Mouse (Mus musculus) adrenal gland, adult 10 weeks (tissue): Measurements from ENCODE around the gene Dtx1. TPM values are rescaled to one million over a fixed set of nuclear protein-coding genes. Genes with fewer than 3 reads are reported as not detected.

Experiments
- polyA plus RNA-seq: library from polyadenylated mRNA; stranded (reverse); fragments of 350-450 nt; fragmentation: Illumina TruSeq; extraction: RNeasy Lipid Tissue Mini Kit (QIAGEN cat#74804); gene quantifications from one replicate; pipeline ENCODE4 v1.2.3, GENCODE M21; 2014; ENCODE audit warnings: low read depth, low replicate concordance

Gene Dtx1
- polyA plus RNA-seq = 0.52 TPM

DNA sequence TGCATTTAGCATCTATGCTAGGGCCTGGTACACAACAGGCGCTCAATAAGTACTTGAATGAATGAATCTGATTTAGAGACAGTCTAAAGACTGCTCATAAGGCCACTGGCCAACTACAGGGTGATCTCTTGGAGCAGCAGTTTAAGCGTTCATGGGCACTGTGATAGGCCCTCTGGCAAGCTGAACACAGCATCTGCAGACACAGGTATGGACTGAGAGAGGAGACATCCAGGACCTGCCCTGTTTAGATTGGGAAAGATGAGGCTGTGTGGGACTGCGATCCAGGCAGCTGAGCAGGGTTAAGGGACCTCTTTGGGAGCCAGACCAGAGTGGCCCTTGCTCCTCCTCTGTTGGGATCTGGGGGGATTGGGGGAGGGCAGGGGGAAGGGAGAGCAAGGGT is at the start of gene Dtx1:
Dtx1 (minus strand) TSS at position 101 of the 400 bp plus-strand sequence.

DNA sequence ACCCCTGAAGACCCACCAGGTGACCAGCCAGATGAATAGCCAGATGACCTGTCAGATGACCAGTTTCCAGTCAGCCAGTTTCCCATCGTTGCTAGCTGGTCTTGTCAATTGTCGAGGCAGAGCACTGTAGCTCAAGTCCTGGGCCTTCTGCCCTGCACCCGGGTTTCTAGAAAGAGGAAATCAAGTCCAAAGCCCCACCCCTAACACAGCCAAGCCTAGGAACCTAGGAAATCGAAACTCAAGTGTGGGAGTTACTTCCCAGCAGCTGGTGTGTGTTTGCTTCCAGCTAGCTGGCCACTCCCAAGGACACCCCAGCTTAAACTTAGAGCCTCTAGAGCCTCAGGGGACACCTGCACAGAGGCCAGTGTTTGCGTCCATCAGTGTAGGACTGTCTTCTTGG is 38.0 kb upstream of the Dtx1 start, which contains the start of gene Oas2:
Oas2 (minus strand) TSS at position 166 of the 400 bp plus-strand sequence.

DNA sequence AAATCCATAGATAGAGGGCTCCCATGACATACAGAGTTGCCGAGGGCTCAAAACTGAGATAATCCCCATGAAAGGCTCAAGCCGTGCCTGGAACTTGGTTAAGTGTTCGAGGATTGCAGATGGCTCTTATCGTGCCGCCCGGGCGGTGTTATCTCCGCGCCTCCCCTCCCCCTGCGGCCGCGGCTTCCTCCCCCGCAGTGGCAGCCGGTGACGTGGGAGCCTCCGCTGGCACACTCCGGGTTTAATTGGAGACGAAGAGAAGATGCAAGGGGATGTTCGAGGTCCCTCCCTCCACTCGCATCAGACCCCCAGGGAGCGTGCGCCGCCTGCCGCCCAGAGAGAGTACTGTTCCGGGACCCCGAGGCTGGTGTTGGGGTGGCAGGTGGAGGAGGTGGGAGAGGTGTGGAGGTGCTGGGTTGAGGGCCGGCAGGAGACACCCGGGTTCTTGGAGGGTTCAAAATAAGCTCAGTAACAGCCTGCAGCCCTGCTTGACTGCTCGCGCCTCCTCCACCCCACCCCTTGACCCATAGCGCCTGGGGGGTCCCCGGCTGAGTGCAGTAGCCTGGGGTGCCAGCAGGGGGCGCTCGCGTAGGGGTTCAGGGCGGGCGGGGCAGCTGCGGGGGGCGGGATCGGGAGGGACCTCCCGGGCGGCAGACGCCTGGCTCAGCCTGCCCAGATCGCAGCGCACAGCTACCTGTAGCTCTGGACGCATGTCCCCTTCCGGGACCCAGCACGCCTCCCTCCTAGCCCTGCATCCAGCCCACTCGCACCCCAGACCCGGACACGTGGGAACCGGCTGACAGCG is 63.0 kb downstream of the Dtx1 start, which contains the start of gene Rasal1:
Rasal1 (plus strand) TSS at position 244 of the 805 bp plus-strand sequence.

DNA sequence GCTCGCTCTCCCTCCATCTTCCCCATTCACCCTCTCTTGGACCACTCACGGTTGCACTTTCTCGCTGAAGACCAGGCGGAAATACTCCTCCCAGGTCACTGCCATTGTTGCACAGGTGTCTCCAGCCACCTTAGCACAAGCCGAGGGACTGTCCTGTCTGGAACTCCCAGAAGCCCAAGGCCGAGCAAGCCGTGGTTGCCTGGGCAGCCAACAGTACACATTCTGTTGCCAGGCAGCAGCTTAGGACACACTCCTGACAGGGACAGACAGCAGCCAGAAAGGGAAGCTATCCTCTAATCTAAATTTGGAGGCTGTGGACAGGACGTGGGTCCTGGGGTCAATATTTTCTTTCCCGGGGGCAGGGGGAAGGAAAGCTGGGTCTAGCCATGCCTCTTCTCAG is 77.6 kb downstream of the Dtx1 start, which contains the start of gene Cfap73:
Cfap73 (minus strand) TSS at position 105 of the 400 bp plus-strand sequence.

Other genes starting within 250 kb of the Dtx1 start
- gene Sdsl, start 239.1 kb downstream of the Dtx1 start, polyA plus RNA-seq = not detected
- not detected for gene Sds, start 235.4 kb downstream of the Dtx1 start, polyA plus RNA-seq
- 1.7 TPM for gene Plbd2, start 208.3 kb downstream of the Dtx1 start, polyA plus RNA-seq
- gene Slc8b1, start 200.8 kb downstream of the Dtx1 start, polyA plus RNA-seq = 0.58 TPM
- gene Tpcn1, start 123.3 kb downstream of the Dtx1 start, polyA plus RNA-seq = 3.8 TPM
- gene Iqcd, start 122.9 kb downstream of the Dtx1 start, polyA plus RNA-seq = not detected
- gene Rita1, start 99.3 kb downstream of the Dtx1 start, polyA plus RNA-seq = not detected
- gene Ddx54, start 99.2 kb downstream of the Dtx1 start, polyA plus RNA-seq = 0.58 TPM
- not detected for gene Cfap73, start 77.7 kb downstream of the Dtx1 start, polyA plus RNA-seq
- not detected for gene Rasal1, start 63.1 kb downstream of the Dtx1 start, polyA plus RNA-seq
- gene Oas2, start 37.9 kb upstream of the Dtx1 start, polyA plus RNA-seq = 1.2 TPM
- 0.41 TPM for gene Oas3, start 65.7 kb upstream of the Dtx1 start, polyA plus RNA-seq
- gene Oas1e, start 83.6 kb upstream of the Dtx1 start, polyA plus RNA-seq = not detected
- 0.99 TPM for gene Oas1c, start 100.6 kb upstream of the Dtx1 start, polyA plus RNA-seq
- gene Oas1f, start 135.4 kb upstream of the Dtx1 start, polyA plus RNA-seq = not detected
- gene Oas1h, start 149.5 kb upstream of the Dtx1 start, polyA plus RNA-seq = not detected
- not detected for gene Oas1g, start 175.7 kb upstream of the Dtx1 start, polyA plus RNA-seq
- gene Oas1a, start 195.6 kb upstream of the Dtx1 start, polyA plus RNA-seq = 0.99 TPM
- not detected for gene Oas1d, start 202.6 kb upstream of the Dtx1 start, polyA plus RNA-seq